Mouse (Mus musculus) thymus, adult 2 months (tissue): Measurements from ENCODE around the gene Bcl11a. TPM values are rescaled to one million over a fixed set of nuclear protein-coding genes. Genes with fewer than 3 reads are reported as not detected.

Experiments used
- DNase-seq: peaks from one replicate; pipeline ENCODE4 v3.0.0; 2021
- H3K27ac ChIP-seq: fragments of 200-500 bp; 2 replicates; pipeline ENCODE4 v1.5.1; 2012; ENCODE audit warnings: low read length, control low read depth; ENCODE audit not compliant: control insufficient read depth, insufficient read depth
- H3K27me3 ChIP-seq: fragments of 200-500 bp; 2 replicates; pipeline ENCODE4 v1.6.1; 2012; ENCODE audit warnings: mild to moderate bottlenecking, low read length, moderate library complexity, mixed read lengths; ENCODE audit not compliant: control insufficient read depth, insufficient read depth
- H3K36me3 ChIP-seq: fragments of 200-500 bp; 2 replicates; pipeline ENCODE4 v1.6.1; 2012; ENCODE audit warnings: mild to moderate bottlenecking, low read length, moderate library complexity; ENCODE audit not compliant: control insufficient read depth, insufficient read depth
- H3K4me1 ChIP-seq: fragments of 200-500 bp; replicated peaks from 2 replicates; pipeline ENCODE4 v1.6.1; 2012; ENCODE audit warnings: low read length; ENCODE audit not compliant: control insufficient read depth, insufficient read depth
- H3K4me3 ChIP-seq: fragments of 200-500 bp; 2 replicates; pipeline ENCODE4 v1.5.1; 2012; ENCODE audit warnings: mild to moderate bottlenecking, low read length, control low read depth, moderate library complexity; ENCODE audit not compliant: control insufficient read depth, insufficient read depth
- CTCF ChIP-seq: fragments of 200-500 bp; IDR thresholded peaks from 2 replicates; pipeline ENCODE4 v1.5.1; 2012; ENCODE audit warnings: mild to moderate bottlenecking, control low read depth, low read length, moderate library complexity, borderline replicate concordance; ENCODE audit not compliant: control insufficient read depth, poor library complexity, insufficient read depth; ENCODE audit errors: extremely low read depth
- POLR2A ChIP-seq: fragments of 200-500 bp; IDR thresholded peaks from 2 replicates; pipeline ENCODE4 v1.6.1; 2012; ENCODE audit warnings: mild to moderate bottlenecking, low read length, control low read depth, moderate library complexity; ENCODE audit not compliant: control insufficient read depth, poor library complexity, insufficient read depth; ENCODE audit errors: extremely low read depth
- WGBS: fragments of 180-500 bp; shearing (Covaris S2); methylation state at CpG from one replicate; pipeline ENCODE4 v1.1.7; 2018; 5-methylcytosine and 5-hydroxymethylcytosine counted together
- polyA plus RNA-seq: library from polyadenylated mRNA; depleted of rRNA; stranded (reverse); fragments of >200 nt; gene quantifications from 2 replicates; pipeline ENCODE4 v1.2.3, GENCODE M21; 2012

The Bcl11a gene
- polyA plus RNA-seq, 1 experiment = 2.7 TPM

- Histone ChIP-seq H3K4me1 (peaks cover 21% of the 10 kb centered on the region), H3K4me3 (no peak overlapping the region), H3K36me3 (no peaks in the 10 kb centered on the region), H3K27me3 (peaks cover 14% of the 10 kb centered on the region; the same call in 1 of the 2 replicates), H3K27ac (no peak overlapping the region)
- no peak for DNase-seq
- TF ChIP-seq CTCF = no peak
- 52% methylated on average over 3 of the region's 3 CpGs for WGBS
Observed at GRCm38 (mm10) chr11:24084077-24084476, 6.2 kb downstream of the Bcl11a start.

- no peak overlapping the region for H3K4me3 ChIP-seq
- H3K27ac ChIP-seq = no peak overlapping the region
- DNase-seq = no peak
- no peak for TF ChIP-seq CTCF
- TF ChIP-seq POLR2A = no peak
- peaks cover 12% of the 10 kb centered on the region; the same call in 1 of the 2 replicates for H3K27me3 ChIP-seq
- 87% methylated on average over 4 of the region's 4 CpGs for WGBS
- H3K36me3 ChIP-seq = no peaks in the 10 kb centered on the region
- H3K4me1 ChIP-seq = peaks cover 18% of the 10 kb centered on the region
Observed at GRCm38 (mm10) chr11:24084590-24084989, 6.7 kb downstream of the Bcl11a start.

- peaks cover 9% of the 10 kb centered on the region for H3K4me1 ChIP-seq
- 41% methylated on average over 6 of the region's 6 CpGs for WGBS
- no peak for DNase-seq
- H3K36me3 ChIP-seq = no peaks in the 10 kb centered on the region
- TF ChIP-seq POLR2A = no peak
- TF ChIP-seq CTCF = no peak
- H3K27me3 ChIP-seq = peaks cover 7% of the 10 kb centered on the region; the same call in 1 of the 2 replicates
- no peak overlapping the region for H3K27ac ChIP-seq
- no peak overlapping the region for H3K4me3 ChIP-seq
Observed at GRCm38 (mm10) chr11:24085986-24086385, 8.1 kb downstream of the Bcl11a start.

GRCm38 (mm10) chr11:24087069-24087468 lies 9.2 kb downstream of the Bcl11a start:
- H3K36me3 ChIP-seq = no peaks in the 10 kb centered on the region
- TF ChIP-seq CTCF = no peak
- TF ChIP-seq POLR2A = no peak
- H3K4me3 ChIP-seq = no peak overlapping the region
- 69% methylated on average over 4 of the region's 4 CpGs for WGBS
- H3K27me3 ChIP-seq = no peaks in the 10 kb centered on the region
- no peak overlapping the region for H3K27ac ChIP-seq
- no peak for DNase-seq
- no peaks in the 10 kb centered on the region for H3K4me1 ChIP-seq

GRCm38 (mm10) chr11:24090443-24090842 lies 12.6 kb downstream of the Bcl11a start:
- WGBS = 85% methylated on average over 4 of the region's 4 CpGs
- no peaks in the 10 kb centered on the region for H3K4me1 ChIP-seq
- TF ChIP-seq POLR2A (no peak), CTCF (no peak)
- H3K4me3 ChIP-seq = no peak overlapping the region
- no peak for DNase-seq
- H3K36me3 ChIP-seq = no peaks in the 10 kb centered on the region
- H3K27ac ChIP-seq = no peak overlapping the region
- no peaks in the 10 kb centered on the region for H3K27me3 ChIP-seq

GRCm38 (mm10) chr11:24091393-24092080 lies 13.7 kb downstream of the Bcl11a start:
- no peak overlapping the region for H3K4me3 ChIP-seq
- H3K27ac ChIP-seq = no peak overlapping the region
- no peak for DNase-seq
- TF ChIP-seq CTCF (no peak), POLR2A (no peak)
- no peaks in the 10 kb centered on the region for H3K36me3 ChIP-seq
- H3K27me3 ChIP-seq = no peaks in the 10 kb centered on the region
- no peaks in the 10 kb centered on the region for H3K4me1 ChIP-seq
- 91% methylated on average over 15 of the region's 15 CpGs for WGBS

- Histone ChIP-seq H3K27ac (no peak overlapping the region), H3K36me3 (no peaks in the 10 kb centered on the region)
Observed at GRCm38 (mm10) chr11:24092618-24093017, 14.8 kb downstream of the Bcl11a start.

More at GRCm38 (mm10) chr11:24092618-24093017, 14.8 kb downstream of the Bcl11a start:
- no peak for DNase-seq
- H3K4me1 ChIP-seq = no peaks in the 10 kb centered on the region
- no peaks in the 10 kb centered on the region for H3K27me3 ChIP-seq
- WGBS = 91% methylated on average over 3 of the region's 3 CpGs
- H3K4me3 ChIP-seq = no peak overlapping the region
- TF ChIP-seq CTCF = no peak
- TF ChIP-seq POLR2A = no peak
